Mouse (Mus musculus): Measurements from ENCODE around the gene Zfp189.
A peak's percentile ranks its signal among the peaks of the same experiment; 100 is the strongest.

The Zfp189 gene

GRCm38 (mm10) chr4:49536671-49537070 lies 15.7 kb downstream of the Zfp189 start:
- no peak for DNase-seq (ENCODE audit: low spot score in 2 of 2)

GRCm38 (mm10) chr4:49539665-49540064 lies 18.7 kb downstream of the Zfp189 start:
- peak in 1 of 2 experiments; percentile 14 for DNase-seq (ENCODE audit: low spot score in 2 of 2)

GRCm38 (mm10) chr4:49540966-49541365 lies 20.0 kb downstream of the Zfp189 start:
- DNase-seq (ENCODE audit: low spot score in 2 of 2) = no peak

- no peak for DNase-seq (ENCODE audit: low spot score in 2 of 2)
Measured at GRCm38 (mm10) chr4:49546026-49546425, 25.1 kb downstream of the Zfp189 start.

- DNase-seq (ENCODE audit: low spot score in 2 of 2) = no peak
Measured at GRCm38 (mm10) chr4:49546873-49547543, 26.0 kb downstream of the Zfp189 start.

GRCm38 (mm10) chr4:49547544-49548219 lies 26.7 kb downstream of the Zfp189 start:
- DNase-seq (ENCODE audit: low spot score in 2 of 2) = no peak

GRCm38 (mm10) chr4:49549383-49549782 lies 28.4 kb downstream of the Zfp189 start, which contains the start of gene Aldob:
Gene Aldob (minus strand): TSS chr4:49549546.
- no peak for DNase-seq (ENCODE audit: low spot score in 2 of 2)

- DNase-seq (ENCODE audit: low spot score in 2 of 2) = no peak
Measured at GRCm38 (mm10) chr4:49553380-49553779, 32.4 kb downstream of the Zfp189 start.

GRCm38 (mm10) chr4:49557375-49557774 lies 36.4 kb downstream of the Zfp189 start:
- no peak for DNase-seq (ENCODE audit: low spot score in 2 of 2)

- DNase-seq (ENCODE audit: low spot score in 2 of 2) = no peak
Measured at GRCm38 (mm10) chr4:49558181-49558580, 37.2 kb downstream of the Zfp189 start.

GRCm38 (mm10) chr4:49559915-49560772 lies 39.2 kb downstream of the Zfp189 start:
- DNase-seq (ENCODE audit: low spot score in 2 of 2) = peak in 1 of 2 experiments; percentile 31

- DNase-seq (ENCODE audit: low spot score in 2 of 2) = peak; percentile 46 to 85
Measured at GRCm38 (mm10) chr4:49567613-49568012, 46.6 kb downstream of the Zfp189 start.

GRCm38 (mm10) chr4:49572194-49572593 lies 51.2 kb downstream of the Zfp189 start:
- DNase-seq (ENCODE audit: low spot score in 2 of 2) = no peak
